Mouse (Mus musculus) E14TG2a.4 (cell line): ENCODE measurements around the gene Igdcc3.

Experiments
- CTCF ChIP-seq: conservative IDR thresholded peaks from 2 replicates; pipeline ENCODE4 v1.5.1; 2014; ENCODE audit warnings: low read length
- NANOG ChIP-seq: IDR thresholded peaks from 2 replicates; pipeline ENCODE4 v1.6.1; 2014; ENCODE audit warnings: borderline replicate concordance, low read length, mixed read lengths

DNA sequence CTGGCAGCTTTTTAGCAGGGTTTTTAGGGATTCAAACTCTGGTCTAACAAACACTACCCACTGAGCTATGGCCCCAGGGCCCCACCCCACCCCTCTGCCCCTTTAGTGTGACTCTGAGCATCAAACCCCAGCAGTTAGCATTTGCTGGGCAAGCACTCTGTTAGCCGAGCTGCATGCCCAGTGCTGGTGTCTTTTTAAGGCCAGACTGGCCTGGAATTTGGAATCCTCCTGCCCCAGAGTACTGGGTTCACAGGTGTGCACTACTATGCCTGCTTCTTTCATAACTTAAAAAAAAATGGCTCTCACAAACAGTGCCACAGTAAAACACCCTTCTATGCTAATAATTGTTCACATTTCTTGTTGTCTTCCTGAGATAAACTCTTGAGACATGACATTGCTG lies 77.9 kb downstream of the Igdcc3 start:
- TF ChIP-seq CTCF (no peak), NANOG (no peak)
